Mouse (Mus musculus) heart, adult 2 months (tissue): ENCODE results near the gene Rnf123. TPM values are rescaled to one million over a fixed set of nuclear protein-coding genes. Genes with fewer than 3 reads are reported as not detected.
A peak's percentile ranks its signal among the peaks of the same experiment; 100 is the strongest.

Experiments
- DNase-seq, 2 experiments: peaks; one replicate each; pipeline ENCODE4 v3.0.0; 2021
- H3K27ac ChIP-seq: fragments of 200-600 bp; 2 replicates; pipeline ENCODE4 v1.8.1; 2022
- H3K27me3 ChIP-seq: fragments of 200-500 bp; 2 replicates; pipeline ENCODE4 v1.6.1; 2012; ENCODE audit warnings: mild to moderate bottlenecking, low read length, inconsistent platforms, mixed read lengths; ENCODE audit not compliant: control insufficient read depth, insufficient read depth
- H3K36me3 ChIP-seq: fragments of 200-500 bp; 2 replicates; pipeline ENCODE4 v1.6.1; 2012; ENCODE audit warnings: low read length, inconsistent platforms; ENCODE audit not compliant: control insufficient read depth, insufficient read depth
- H3K4me1 ChIP-seq: fragments of 200-500 bp; 2 replicates; pipeline ENCODE4 v1.6.1; 2011; ENCODE audit warnings: low read length; ENCODE audit not compliant: control insufficient read depth, insufficient read depth
- H3K4me3 ChIP-seq: fragments of 200-600 bp; 2 replicates; pipeline ENCODE4 v1.8.1; 2022
- H3K79me2 ChIP-seq: fragments of 200-500 bp; replicated peaks from 2 replicates; pipeline ENCODE4 v1.6.1; 2012; ENCODE audit warnings: mild to moderate bottlenecking, inconsistent platforms, low read length, moderate library complexity, mixed read lengths; ENCODE audit not compliant: control insufficient read depth, insufficient read depth
- H3K9ac ChIP-seq: fragments of 200-500 bp; 2 replicates; pipeline ENCODE4 v1.6.1; 2012; ENCODE audit warnings: low read depth, mild to moderate bottlenecking, control low read depth, inconsistent platforms, low read length, mixed read lengths
- CTCF ChIP-seq: fragments of 200-600 bp; IDR thresholded peaks from 2 replicates; pipeline ENCODE4 v1.8.1; 2022; ENCODE audit warnings: antibody characterized with exemption, mild to moderate bottlenecking, moderate library complexity
- EP300 ChIP-seq: fragments of 200-500 bp; IDR thresholded peaks from 2 replicates; pipeline ENCODE4 v1.6.1; 2011; ENCODE audit warnings: low read depth, low read length, control low read depth; ENCODE audit not compliant: insufficient read depth
- POLR2A ChIP-seq: fragments of 200-500 bp; IDR thresholded peaks from 2 replicates; pipeline ENCODE4 v1.6.1; 2011; ENCODE audit warnings: mild to moderate bottlenecking, low read depth, low read length, control low read depth; ENCODE audit not compliant: insufficient read depth
- WGBS: fragments of 180-500 bp; shearing (Covaris S2); methylation state at CpG from one replicate; pipeline ENCODE4 v1.1.7; 2018; 5-methylcytosine and 5-hydroxymethylcytosine counted together
- intact Hi-C: fragments of 180-260 bp; cut with DNase I; formaldehyde crosslinking; loops from one replicate; pipeline ENCODE4 v1.15.1; 2025
- polyA plus RNA-seq: library from polyadenylated mRNA; depleted of rRNA; stranded (reverse); fragments of >200 nt; gene quantifications from 2 replicates; pipeline ENCODE4 v1.2.3, GENCODE M21; 2012
- total RNA-seq, 2 experiments: library from RNA; stranded (reverse); gene quantifications; 2 replicates each; pipeline ENCODE4 v1.2.3; 2021

Rnf123 gene
- total and polyA plus RNA-seq, 3 experiments = 79.3 to 114 (median 86.7) TPM

- 6% methylated on average over 22 of the region's 22 CpGs for WGBS
- Histone ChIP-seq H3K27ac (no peak overlapping the region), H3K4me3 (peak overlapping the region; percentile 14; the same call in 1 of the 2 replicates), H3K9ac (peak overlapping the region; percentile 4; the same call in 1 of the 2 replicates), H3K79me2 (no peaks in the 10 kb centered on the region), H3K4me1 (no peaks in the 10 kb centered on the region), H3K36me3 (no peaks in the 10 kb centered on the region), H3K27me3 (peaks cover 2% of the 10 kb centered on the region; the same call in 1 of the 2 replicates)
- intact Hi-C loops = no loop called here
- TF ChIP-seq CTCF = no peak
- TF ChIP-seq POLR2A = no peak
- no peak for TF ChIP-seq EP300
- no peak for DNase-seq
Observed at GRCm38 (mm10) chr9:108111101-108111592, 28.0 kb upstream of the Rnf123 start.

DNA sequence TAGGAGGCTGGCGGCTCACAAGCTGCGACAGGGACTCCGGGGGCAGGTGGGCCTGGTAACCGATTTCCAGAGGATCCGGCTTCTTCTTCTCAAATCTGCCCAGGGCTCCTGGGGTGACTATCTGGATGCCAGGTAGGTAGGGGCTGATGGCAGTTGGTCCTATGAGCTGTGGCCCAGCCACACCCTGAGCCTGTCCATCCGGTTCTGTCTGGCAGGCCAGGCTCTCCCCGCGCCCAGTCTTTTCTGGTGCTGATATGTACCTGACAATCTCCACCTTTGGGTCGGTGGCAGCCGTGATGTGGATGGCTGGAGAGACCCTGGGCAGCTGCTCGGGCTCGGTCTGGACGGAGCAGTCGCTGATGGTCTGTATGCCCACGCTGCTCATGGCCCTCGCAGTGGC lies 27.0 kb upstream of the Rnf123 start:
- Histone ChIP-seq H3K9ac (no peak overlapping the region), H3K27me3 (peaks cover 1% of the 10 kb centered on the region; the same call in 1 of the 2 replicates), H3K79me2 (no peaks in the 10 kb centered on the region), H3K4me1 (no peaks in the 10 kb centered on the region), H3K27ac (no peak overlapping the region), H3K4me3 (no peak overlapping the region), H3K36me3 (no peaks in the 10 kb centered on the region)
- DNase-seq = no peak
- TF ChIP-seq EP300 (no peak), POLR2A (no peak), CTCF (no peak)
- 83% methylated on average over 16 of the region's 16 CpGs for WGBS
- intact Hi-C loops = no loop called here

DNA sequence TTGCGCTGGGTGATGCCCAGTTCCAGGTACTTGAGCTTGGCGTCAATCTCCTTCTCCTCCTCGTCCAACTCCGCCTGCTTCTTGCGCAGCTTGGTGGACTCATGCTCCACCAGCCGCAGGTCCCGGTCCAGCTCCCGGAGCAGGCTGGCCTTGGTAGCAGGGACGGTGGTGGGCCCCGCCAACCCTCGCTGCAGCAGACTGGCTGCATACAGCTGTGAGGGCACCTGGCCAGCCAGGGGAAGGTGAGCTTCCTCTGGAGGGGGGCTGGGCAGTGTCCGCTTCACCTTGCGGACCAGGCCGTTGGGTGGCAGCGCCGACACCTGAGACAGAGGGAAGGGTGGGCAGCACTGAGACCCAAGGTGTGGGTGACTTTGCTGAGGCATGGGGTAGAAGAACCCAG lies 24.7 kb upstream of the Rnf123 start:
- no peak for TF ChIP-seq EP300
- TF ChIP-seq POLR2A = no peak
- TF ChIP-seq CTCF = no peak
- Histone ChIP-seq H3K9ac (no peak overlapping the region), H3K79me2 (no peaks in the 10 kb centered on the region), H3K4me3 (no peak overlapping the region), H3K36me3 (no peaks in the 10 kb centered on the region), H3K27me3 (no peaks in the 10 kb centered on the region), H3K27ac (no peak overlapping the region), H3K4me1 (no peaks in the 10 kb centered on the region)
- 94% methylated on average over 16 of the region's 16 CpGs for WGBS
- DNase-seq = no peak
- intact Hi-C loops = no loop called here

- intact Hi-C loops = no loop called here
- 88% methylated on average over 23 of the region's 23 CpGs for WGBS
- H3K9ac ChIP-seq = no peak overlapping the region
- no peak overlapping the region for H3K27ac ChIP-seq
- no peaks in the 10 kb centered on the region for H3K36me3 ChIP-seq
- no peaks in the 10 kb centered on the region for H3K27me3 ChIP-seq
- DNase-seq = no peak
- no peaks in the 10 kb centered on the region for H3K79me2 ChIP-seq
- H3K4me3 ChIP-seq = no peak overlapping the region
- TF ChIP-seq EP300 (no peak), CTCF (peak; percentile 14; the same call in 1 of the 2 replicates)
- no peaks in the 10 kb centered on the region for H3K4me1 ChIP-seq
Observed at GRCm38 (mm10) chr9:108106090-108106489, 22.9 kb upstream of the Rnf123 start.

DNA sequence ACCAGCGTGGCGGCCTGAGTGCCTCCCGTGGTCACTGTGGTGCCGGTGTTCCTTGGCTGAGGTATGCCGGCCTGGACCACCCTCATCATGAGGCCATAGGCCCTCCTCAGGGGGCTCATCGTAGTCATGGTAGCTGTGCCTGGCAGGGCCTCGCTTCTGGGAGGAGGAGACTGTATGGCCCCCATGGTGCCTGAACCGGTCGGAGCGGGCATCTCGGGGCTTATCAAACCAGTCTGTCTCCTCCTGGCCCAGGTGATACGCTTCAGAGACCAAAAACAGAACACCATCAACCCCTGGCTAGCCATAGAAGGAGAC lies 22.4 kb upstream of the Rnf123 start:
- Histone ChIP-seq H3K9ac (no peak overlapping the region), H3K4me3 (no peak overlapping the region)
- TF ChIP-seq CTCF (no peak), EP300 (no peak), POLR2A (no peak)

DNA sequence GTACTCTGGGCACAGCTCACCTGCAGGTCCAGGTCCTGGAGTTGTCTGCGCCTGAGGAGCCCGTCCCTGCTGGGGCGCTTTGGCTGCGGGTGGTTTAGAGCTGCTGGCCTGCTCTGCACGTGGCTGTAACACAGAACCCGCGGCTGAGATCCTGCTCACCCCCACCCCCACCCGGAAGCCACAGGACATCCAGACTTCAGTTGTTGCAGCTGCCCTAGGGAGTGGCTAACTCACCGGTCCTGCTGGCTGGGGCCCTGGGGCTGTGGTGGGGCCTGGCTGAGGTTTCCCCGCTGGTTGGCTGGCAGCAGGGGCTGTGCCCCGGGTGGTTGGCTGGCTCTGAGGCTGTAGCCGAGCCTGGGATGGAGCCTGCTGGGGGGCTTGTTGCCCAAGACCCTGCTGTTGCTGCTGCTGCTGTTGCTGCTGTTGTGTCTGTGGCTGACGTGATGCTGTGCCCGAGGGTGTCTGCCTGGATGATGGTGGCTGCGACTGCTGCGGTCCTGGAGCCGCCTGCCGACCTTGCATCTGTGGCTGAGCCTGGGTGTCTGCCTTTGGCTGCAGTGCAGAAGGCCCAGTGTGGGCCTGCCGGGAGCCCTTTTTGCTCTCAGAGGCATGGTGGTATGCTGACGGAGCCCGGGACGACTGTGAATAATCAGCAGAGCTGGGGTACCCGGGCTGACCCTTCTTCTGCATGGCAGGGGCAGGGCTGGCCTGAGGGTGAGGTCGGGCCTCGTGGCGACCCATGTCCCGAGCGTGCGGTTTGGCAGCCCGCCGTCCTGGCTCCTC lies 21.8 kb upstream of the Rnf123 start:
- Histone ChIP-seq H3K27me3 (no peaks in the 10 kb centered on the region), H3K79me2 (no peaks in the 10 kb centered on the region), H3K36me3 (no peaks in the 10 kb centered on the region), H3K4me3 (no peak overlapping the region), H3K27ac (no peak overlapping the region), H3K9ac (no peak overlapping the region), H3K4me1 (no peaks in the 10 kb centered on the region)
- WGBS = 58% methylated on average over 31 of the region's 31 CpGs
- TF ChIP-seq CTCF (no peak), EP300 (no peak), POLR2A (no peak)
- intact Hi-C loops = no loop called here
- DNase-seq = no peak

More for the DNA sequence above, 22.4 kb upstream of the Rnf123 start:
- Histone ChIP-seq H3K27me3 (no peaks in the 10 kb centered on the region), H3K27ac (no peak overlapping the region), H3K4me1 (no peaks in the 10 kb centered on the region), H3K36me3 (no peaks in the 10 kb centered on the region), H3K79me2 (no peaks in the 10 kb centered on the region)
- intact Hi-C loops = no loop called here
- WGBS = 90% methylated on average over 12 of the region's 12 CpGs
- DNase-seq = no peak
